In the genomic region with DNA sequence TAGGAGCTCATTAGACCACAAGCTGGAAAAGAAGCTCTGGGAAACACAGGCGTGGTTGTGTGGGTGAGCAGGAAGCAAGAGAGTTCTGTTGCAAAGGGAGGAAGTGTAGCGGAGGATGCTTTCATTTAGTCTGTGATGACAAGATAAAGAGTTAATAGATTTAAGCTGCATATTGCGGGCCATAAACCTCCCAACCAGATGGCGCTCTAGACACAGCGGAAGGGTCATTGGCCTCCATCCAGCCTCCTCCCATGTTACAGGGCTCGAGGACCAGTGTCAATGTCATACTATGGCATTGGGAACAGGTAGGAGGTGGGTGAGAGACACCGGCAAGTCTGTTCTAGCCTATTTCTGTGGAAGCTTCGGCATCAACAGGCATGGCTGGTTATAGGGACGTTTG, we compare ENCODE assay signal across 8 mouse cellular contexts.
DNase-seq lines count a peak whose midpoint lies in the region; ATAC-seq and TF ChIP-seq lines count a peak whose summit lies in the region.
"Had no signal": no experiment of that assay in that cellular context is flagged by ENCODE, and none has a peak within 500 bp of the region (broad histone marks: within the 10 kb centered on the region; RNA-seq: fewer than 3 reads in every experiment).

No protein-coding gene starts in this region.

- peak; percentile 59 for DNase-seq in hindbrain, postnatal 0 days (ENCODE audit: low spot score)
- DNase-seq in right cerebral cortex, adult 2 months (ENCODE audit: low spot score in 2 of 2): peak; percentile 10 to 23
- DNase-seq in right cerebral cortex, postnatal 36 days (ENCODE audit: low spot score in 2 of 2): no peak
- DNase-seq in embryo, embryonic 11 days: peak; percentile 28
- no peak for DNase-seq in stomach, postnatal 0 days (ENCODE audit: low spot score)
- DNase-seq in natural killer cell, adult 2 months (ENCODE audit: low spot score in 2 of 2): no peak

- no peaks in the 10 kb centered on the region for H3K36me3 ChIP-seq in hindbrain, postnatal 0 days (ENCODE audit: insufficient read depth, low read length)
- H3K36me3 ChIP-seq in hindbrain, embryonic 13.5 days: no peaks in the 10 kb centered on the region
- H3K36me3 ChIP-seq in stomach, postnatal 0 days (ENCODE audit: control insufficient read depth, insufficient read depth, low read length): no peaks in the 10 kb centered on the region
- H3K36me3 ChIP-seq: limb, embryonic 13.5 days had no signal

- WGBS in hindbrain, postnatal 0 days: 46% methylated on average over 9 of the region's 9 CpGs
- WGBS in hindbrain, embryonic 13.5 days: 69% methylated on average over 9 of the region's 9 CpGs
- WGBS in stomach, postnatal 0 days: 57% methylated on average over 9 of the region's 9 CpGs

- no peak overlapping the region for H3K4me2 ChIP-seq in hindbrain, postnatal 0 days (ENCODE audit: low read depth, low read length)
- no peak overlapping the region for H3K4me2 ChIP-seq in hindbrain, embryonic 13.5 days
- H3K4me2 ChIP-seq in stomach, postnatal 0 days (replicated peaks; ENCODE audit: low read depth): no peak overlapping the region
- H3K4me2 ChIP-seq: limb, embryonic 13.5 days had no signal

- TF ChIP-seq EP300 in stomach, postnatal 0 days (optimal IDR thresholded peaks at IDR 0.05): no peak

- ATAC-seq in hindbrain, postnatal 0 days: no peak
- no peak for ATAC-seq in hindbrain, embryonic 13.5 days (ENCODE audit: low FRiP score)
- ATAC-seq in stomach, postnatal 0 days (ENCODE audit: low FRiP score, low TSS enrichment): no peak

- no peaks in the 10 kb centered on the region for H3K9me3 ChIP-seq in hindbrain, postnatal 0 days (ENCODE audit: low read length)
- H3K9me3 ChIP-seq in hindbrain, embryonic 13.5 days: no peaks in the 10 kb centered on the region
- H3K9me3 ChIP-seq in stomach, postnatal 0 days (ENCODE audit: control insufficient read depth, low read length): no peaks in the 10 kb centered on the region
- H3K9me3 ChIP-seq: limb, embryonic 13.5 days had no signal

- H3K9ac ChIP-seq in hindbrain, postnatal 0 days (replicated peaks; ENCODE audit: low read length): no peak overlapping the region
- no peak overlapping the region for H3K9ac ChIP-seq in hindbrain, embryonic 13.5 days
- H3K9ac ChIP-seq in stomach, postnatal 0 days (ENCODE audit: low read length): no peak overlapping the region
- H3K9ac ChIP-seq: limb, embryonic 13.5 days had no signal

- no peak overlapping the region for H3K27ac ChIP-seq in hindbrain, postnatal 0 days
- H3K27ac ChIP-seq in hindbrain, embryonic 13.5 days: no peak overlapping the region
- H3K27ac ChIP-seq in stomach, postnatal 0 days (replicated peaks): no peak overlapping the region
- H3K27ac ChIP-seq: limb, embryonic 13.5 days had no signal

- peak; percentile 61 for TF ChIP-seq CTCF in hindbrain, postnatal 0 days (IDR thresholded peaks at IDR 0.05; ENCODE audit: low read depth)
- TF ChIP-seq CTCF in stomach, postnatal 0 days (IDR thresholded peaks at IDR 0.05; ENCODE audit: low read depth): peak; percentile 63

- no peak overlapping the region for H3K4me3 ChIP-seq in hindbrain, postnatal 0 days (ENCODE audit: low read length)
- no peak overlapping the region for H3K4me3 ChIP-seq in hindbrain, embryonic 13.5 days
- H3K4me3 ChIP-seq in stomach, postnatal 0 days (ENCODE audit: low read depth, low read length): no peak overlapping the region
- H3K4me3 ChIP-seq: limb, embryonic 13.5 days had no signal

- H3K27me3 ChIP-seq in hindbrain, postnatal 0 days (ENCODE audit: insufficient read depth, low read length): no peaks in the 10 kb centered on the region
- H3K27me3 ChIP-seq in hindbrain, embryonic 13.5 days: no peaks in the 10 kb centered on the region
- H3K27me3 ChIP-seq in stomach, postnatal 0 days (ENCODE audit: control insufficient read depth, insufficient read depth, low read length): no peaks in the 10 kb centered on the region
- H3K27me3 ChIP-seq: limb, embryonic 13.5 days had no signal

- H3K4me1 ChIP-seq in hindbrain, postnatal 0 days (ENCODE audit: insufficient read depth, low read length): no peaks in the 10 kb centered on the region
- 0 out of 2 replicates have a peak, but pooled peaks cover 4% of the 10 kb centered on the region for H3K4me1 ChIP-seq in hindbrain, embryonic 13.5 days (replicated peaks)
- no peaks in the 10 kb centered on the region for H3K4me1 ChIP-seq in stomach, postnatal 0 days (replicated peaks; ENCODE audit: control insufficient read depth, insufficient read depth)

Comparison
In these comparisons a context has a peak if more than half of its experiments do, and no peak if none do; other contexts are left out.
1. DNase-seq: peak in hindbrain, postnatal 0 days (single experiment), right cerebral cortex, adult 2 months (2 of 2) and embryo, embryonic 11 days (single experiment); none in right cerebral cortex, postnatal 36 days (0 of 2), stomach, postnatal 0 days (single experiment) and natural killer cell, adult 2 months (0 of 2).